Mouse (Mus musculus) B cell, adult 2 months (primary cell): ENCODE data around the gene Sox10.

Experiments used
- DNase-seq, 2 experiments: peaks; one replicate each; pipeline ENCODE4 v3.0.0; 2022

The Sox10 gene

DNA sequence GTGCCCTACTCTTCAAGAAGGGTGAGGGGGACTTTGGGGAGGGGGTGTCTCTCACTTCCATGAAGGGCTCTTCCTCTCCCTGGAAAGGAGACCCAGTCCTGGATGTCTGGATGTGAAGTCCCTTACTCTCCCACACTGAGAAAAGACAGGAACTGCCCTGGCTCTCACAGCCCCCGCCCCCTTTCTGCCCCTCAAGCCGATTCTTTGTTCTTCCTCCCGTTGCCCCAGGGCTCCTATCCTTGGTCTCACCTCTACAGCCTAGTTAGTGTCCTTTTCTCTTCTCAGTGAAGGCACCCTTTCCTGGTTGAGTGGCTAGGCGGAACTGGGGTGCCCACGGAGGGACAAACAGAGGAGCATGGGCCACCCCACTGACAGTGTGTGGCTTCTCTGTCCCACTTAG is at the start of gene Sox10:
TSS of gene Sox10 (minus strand) at position 101 of the 400 bp plus-strand sequence.
- no peak for DNase-seq

- no peak for DNase-seq
These were observed 48.6 kb upstream of the Sox10 start for GRCm38 (mm10) chr15:79213591-79213990.

- DNase-seq, result no peak
These were observed 47.9 kb upstream of the Sox10 start for GRCm38 (mm10) chr15:79212750-79213446.

DNA sequence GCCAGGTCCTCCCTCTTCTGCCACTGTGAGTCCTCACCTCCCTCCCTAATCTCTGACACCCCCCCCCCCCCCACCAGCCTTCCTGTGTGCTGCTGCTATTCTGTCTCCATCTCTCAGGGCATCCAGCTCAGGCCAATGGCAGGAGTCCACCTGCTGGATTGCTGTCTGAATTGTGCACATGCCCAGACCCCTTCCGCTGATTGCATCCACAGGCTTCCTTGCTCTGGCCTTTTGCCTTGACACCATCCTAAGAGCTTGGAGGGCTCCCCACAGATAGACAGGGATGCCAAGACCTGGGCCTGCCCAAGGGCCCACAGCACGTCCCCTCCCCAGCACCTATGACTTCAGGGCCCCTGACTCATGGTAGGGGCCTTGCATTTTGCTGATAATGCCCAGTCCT is 45.3 kb upstream of the Sox10 start:
- DNase-seq, result no peak

DNA sequence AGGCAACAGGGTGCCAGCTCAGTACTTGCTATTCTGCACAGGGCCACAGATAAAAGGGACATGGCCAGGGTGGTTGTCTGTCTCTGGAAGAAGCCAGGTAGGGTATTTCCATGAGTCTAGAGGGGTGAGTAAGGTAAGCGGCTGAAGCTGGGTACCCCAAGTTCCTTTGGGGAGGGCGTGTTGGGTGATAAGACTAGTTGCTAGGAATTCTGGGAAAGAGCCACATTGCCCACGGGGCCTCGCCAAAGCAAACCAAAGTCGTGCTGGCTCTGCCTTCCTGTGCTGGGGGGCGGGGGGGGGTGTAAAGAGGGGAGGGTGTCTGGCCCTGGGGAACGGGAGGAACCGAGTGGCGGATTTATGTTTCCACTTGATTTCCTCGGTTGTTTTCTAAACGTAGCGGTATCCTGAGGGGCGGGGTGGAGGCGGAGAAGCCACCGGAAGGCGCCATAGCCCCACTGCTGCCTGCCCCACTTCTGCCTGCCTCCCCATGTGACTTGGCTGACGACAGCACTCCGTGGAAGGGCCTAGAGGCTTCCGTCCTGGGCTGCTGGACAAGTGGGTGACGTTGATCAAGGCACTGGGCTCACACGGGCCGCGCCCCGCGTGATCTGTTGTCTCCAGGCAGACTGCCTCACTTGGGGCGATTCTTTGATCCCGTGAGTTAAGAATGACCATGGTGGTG is 43.9 kb upstream of the Sox10 start:
- peak; percentile 80 to 85 for DNase-seq

GRCm38 (mm10) chr15:79208211-79208610 is 43.2 kb upstream of the Sox10 start:
- no peak for DNase-seq

- no peak for DNase-seq
These were observed 37.5 kb upstream of the Sox10 start for GRCm38 (mm10) chr15:79202575-79202974.

DNA sequence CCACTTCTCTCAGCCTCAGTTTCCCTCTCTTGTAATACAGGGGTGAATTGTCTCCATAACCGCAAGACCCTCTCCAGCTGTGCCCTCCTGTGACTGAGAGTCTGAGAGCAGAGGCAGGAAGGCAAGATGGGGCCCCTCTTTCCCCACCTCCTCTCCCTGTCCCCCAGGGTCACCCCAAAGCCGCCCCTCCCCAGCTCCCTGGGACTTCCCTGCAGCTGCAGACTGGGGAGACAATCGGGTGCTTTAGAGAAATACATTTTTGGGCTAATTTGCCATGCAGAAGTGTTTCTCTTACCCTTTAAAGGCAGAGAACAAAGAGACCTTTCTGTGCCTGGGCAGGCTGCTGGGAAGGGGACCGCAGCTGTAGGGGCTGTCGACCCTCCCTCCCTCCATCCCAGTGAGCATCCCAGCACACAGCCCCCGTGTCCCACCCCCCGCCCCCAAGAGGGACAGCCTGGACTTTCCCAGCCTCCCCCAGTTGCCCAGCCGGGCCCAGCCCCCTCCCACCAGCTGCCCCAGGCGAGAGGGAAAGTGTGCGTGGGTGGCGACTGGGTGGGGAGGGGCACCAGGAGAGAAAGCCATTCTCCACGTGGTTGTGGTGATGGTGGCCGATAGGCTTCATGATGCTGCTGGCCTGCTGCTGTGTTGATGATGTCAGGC is 36.6 kb upstream of the Sox10 start:
- no peak for DNase-seq

GRCm38 (mm10) chr15:79199390-79199976 is 34.4 kb upstream of the Sox10 start:
- DNase-seq, result no peak

DNA sequence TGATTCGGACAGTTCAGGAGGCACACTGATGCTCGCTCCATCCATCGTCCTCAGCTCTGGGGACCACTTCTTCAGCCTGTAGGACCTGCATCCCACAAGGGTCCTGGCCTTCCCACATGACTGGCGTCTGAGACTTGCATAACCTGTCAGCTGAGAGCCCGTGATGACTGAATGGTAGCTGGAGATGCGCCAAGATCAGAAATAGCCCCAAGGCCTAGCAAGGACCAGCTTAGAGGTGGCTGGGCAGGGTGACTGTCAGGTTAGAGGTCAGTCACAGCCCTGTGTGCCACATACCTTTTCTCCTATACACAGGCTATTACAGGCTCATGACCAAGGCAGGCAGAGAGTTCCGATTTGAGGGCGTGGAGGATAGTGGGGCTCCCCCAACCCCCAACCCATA is 30.5 kb upstream of the Sox10 start:
- DNase-seq, result no peak

DNA sequence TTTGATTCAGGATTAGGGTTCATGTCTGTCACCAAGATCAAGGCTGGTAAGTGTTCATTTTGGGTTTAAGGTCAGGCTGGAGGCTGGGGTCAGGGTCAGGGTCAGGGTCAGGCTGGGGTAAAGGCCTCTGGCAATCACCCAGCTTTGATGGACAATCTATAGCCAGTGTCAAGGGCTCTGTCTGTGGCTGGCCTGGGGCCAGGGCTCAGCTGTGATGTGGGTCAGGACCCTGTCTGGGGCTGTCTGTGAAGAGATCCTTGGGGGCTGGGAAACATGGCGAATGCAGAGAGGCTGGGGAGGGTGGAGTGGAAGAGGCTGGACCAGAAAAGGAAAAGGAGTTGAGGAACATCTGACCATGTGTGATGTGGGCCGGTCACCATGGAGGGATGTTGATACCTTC is 29.9 kb upstream of the Sox10 start:
- no peak for DNase-seq

- no peak for DNase-seq
These were observed 29.0 kb upstream of the Sox10 start for GRCm38 (mm10) chr15:79194048-79194447.

DNA sequence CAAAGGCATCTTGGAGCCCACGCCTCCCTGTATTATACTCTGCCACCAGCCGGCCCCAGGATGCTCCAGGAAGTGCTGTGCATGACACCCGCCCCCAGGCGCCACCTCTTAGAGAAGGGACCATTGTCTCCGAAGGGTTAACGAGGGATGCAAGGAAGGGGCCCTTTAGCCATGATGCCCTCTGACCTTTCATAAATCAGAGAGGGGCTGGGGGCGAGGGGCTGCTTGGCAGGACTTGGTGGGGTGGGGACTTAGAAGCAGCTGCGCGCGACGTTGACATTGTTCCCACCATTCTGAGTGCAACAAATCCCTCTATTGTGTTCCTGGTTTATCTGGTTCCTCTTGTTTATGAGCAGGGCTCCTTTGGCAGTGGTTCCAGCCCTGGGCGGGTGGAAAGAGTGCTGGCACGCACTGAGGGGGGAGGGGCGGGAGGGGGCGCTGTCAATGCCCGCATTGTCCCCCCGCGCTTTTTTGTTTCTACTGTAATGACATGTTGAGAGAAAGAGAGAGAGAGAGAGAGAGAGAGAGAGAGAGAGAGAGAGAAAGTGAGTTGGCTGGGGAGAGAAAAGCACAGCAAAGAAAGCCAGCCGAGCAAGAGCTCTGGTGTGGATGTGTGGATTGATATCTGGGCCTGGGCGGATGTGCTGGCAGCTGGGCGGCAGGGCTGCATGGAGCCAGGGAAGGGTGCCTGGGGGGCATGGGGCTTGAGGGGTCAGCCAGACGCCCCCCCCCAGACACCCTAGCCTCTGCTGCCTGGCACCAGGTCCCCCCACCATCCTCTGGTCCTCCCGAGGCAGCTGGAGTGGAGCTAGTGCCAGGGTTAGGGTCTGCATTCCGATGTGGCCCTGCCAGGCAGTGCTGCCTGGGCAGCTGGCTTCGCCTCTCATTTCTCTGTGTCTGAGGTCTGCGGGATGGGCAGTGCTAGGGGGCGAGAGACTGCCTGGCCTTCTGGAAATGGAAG is 28.1 kb upstream of the Sox10 start:
- no peak for DNase-seq

- DNase-seq, result no peak
These were observed 27.4 kb upstream of the Sox10 start for GRCm38 (mm10) chr15:79192450-79192849.

GRCm38 (mm10) chr15:79191426-79191825 is 26.4 kb upstream of the Sox10 start:
- no peak for DNase-seq

DNA sequence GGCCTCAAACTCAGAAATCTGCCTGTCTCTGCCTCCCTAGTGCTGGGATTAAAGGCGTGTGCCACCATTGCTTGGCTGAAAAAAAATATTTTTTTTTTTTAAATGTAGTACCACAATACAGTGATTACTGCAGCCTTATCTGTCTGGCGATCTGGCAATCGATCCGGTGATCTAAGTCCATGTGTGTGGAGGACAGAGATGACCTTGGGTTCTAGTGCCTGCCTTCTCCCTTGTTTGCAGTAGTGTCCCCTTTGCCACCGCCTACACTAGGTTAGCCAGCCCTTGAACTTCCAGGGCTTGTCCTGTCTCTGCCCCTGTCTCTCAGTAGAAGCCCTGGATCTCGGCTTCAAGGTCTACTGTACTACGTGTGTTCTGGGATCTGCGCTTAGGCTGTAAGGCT is 22.8 kb upstream of the Sox10 start:
- DNase-seq, result no peak

DNA sequence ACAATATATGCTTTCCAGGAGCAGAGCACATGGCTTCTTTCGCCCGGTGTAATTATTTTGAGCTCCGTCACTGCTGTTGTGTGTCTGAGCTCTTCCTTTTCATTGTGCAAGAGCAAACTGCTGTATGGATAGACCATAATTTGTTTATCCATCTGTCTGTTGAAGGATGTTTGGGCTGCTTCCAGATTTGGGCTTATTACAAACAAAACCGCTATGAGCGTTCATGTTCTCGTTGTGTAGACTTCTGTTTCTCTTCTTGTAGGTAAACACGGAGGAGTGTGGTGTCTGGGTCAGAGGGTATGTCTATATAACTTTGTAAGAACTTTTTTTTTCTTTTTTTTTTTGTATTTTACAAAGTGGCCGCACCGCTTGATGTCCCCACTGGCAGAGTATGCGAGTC is 20.2 kb upstream of the Sox10 start:
- no peak for DNase-seq

GRCm38 (mm10) chr15:79176905-79177304 is 11.9 kb upstream of the Sox10 start:
- DNase-seq, result no peak

- DNase-seq, result no peak
These were observed 1.7 kb upstream of the Sox10 start for GRCm38 (mm10) chr15:79166712-79167111.

DNA sequence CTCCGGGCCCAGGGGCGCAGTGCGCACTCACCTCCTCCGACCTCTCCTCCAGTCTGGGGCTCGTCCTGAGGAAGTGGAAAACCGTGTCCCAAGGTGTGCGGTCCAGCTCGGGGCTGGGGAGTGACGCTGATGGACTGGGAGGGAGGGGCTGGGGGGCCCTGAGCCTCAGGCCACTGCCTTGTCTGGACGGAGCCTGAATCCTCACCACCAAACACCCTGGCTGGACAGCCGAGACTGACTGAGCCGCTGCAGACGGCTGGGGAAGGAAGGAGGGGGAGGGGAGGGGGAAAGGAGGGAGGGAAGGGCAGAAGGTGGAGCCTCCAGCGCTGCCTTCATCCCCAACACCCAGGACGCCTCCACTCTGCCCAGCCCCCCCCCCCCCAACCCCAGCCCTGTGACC is 789 bp downstream of the Sox10 start:
- DNase-seq, result no peak

GRCm38 (mm10) chr15:79162822-79163221 is 2.2 kb downstream of the Sox10 start:
- DNase-seq, result peak in 1 of 2 experiments; percentile 6

DNA sequence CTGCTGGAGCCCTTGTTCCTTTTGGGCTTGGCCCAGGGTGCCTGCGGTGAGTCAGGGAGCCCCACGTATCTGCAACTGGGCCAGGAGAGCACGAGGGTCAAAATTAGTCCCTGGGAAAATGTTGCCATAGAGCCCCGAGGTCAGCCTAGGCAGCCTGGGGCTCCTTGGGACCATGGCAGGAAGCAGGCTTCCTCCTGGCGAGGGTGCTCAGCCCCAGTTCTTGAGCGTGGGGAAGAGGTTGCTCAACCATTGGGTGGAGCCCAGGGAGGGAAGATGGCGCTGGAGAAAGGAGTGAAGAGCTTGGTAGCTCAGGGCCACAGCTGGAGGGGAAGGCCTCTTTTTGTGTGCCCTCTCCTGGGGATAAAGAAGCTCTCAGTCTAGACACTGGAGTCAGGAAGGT is 2.7 kb downstream of the Sox10 start:
- DNase-seq, result no peak

DNA sequence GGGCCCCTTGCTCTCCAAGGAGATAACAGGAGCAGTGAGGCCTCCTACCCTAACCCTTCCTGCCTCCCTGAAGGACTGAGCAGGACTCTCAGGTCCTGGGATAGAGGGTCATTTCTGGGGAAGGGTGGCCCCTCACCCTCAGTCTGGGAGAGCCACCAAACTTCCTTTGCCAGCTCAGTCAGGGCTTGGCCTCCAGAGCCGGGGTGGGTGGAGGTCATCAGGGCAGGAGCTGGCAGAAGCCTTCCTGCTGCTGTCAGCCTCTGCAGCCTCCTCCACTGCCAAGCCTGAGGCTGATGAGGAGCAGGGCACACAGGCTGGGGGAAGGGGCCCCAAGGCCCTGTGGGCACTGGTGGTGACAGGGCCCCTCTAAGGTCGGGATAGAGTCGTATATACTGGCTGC is 9.5 kb downstream of the Sox10 start:
- DNase-seq, result no peak
